Mouse (Mus musculus): ENCODE data around the gene Clip1. TPM values are rescaled to one million over a fixed set of nuclear protein-coding genes. Genes with fewer than 3 reads are reported as not detected.

Gene Clip1
- polyA plus RNA-seq, 1 experiment from 2014 or later, result 84.5 TPM

GRCm38 (mm10) chr5:123573362-123573761 lies 111.1 kb downstream of the Clip1 start:
- Histone ChIP-seq H3K4me3 (peak overlapping the region; percentile 94), H3K4me2 (replicated peaks) (peak overlapping the region; percentile 41), H3K9me3 (no peaks in the 10 kb centered on the region), H3K9ac (replicated peaks) (no peak overlapping the region), H3K27me3 (no peaks in the 10 kb centered on the region), H3K36me3 (peaks cover 24% of the 10 kb centered on the region), H3K27ac (replicated peaks) (no peak overlapping the region), H3K4me1 (peaks cover 12% of the 10 kb centered on the region)
- WGBS, result 64% methylated on average over 8 of the region's 8 CpGs
- ATAC-seq (replicated peaks), result peak; percentile 21; the same call in 1 of the 2 replicates

GRCm38 (mm10) chr5:123572357-123573186 lies 111.8 kb downstream of the Clip1 start, which contains the start of gene Vps33a:
Vps33a (minus strand) TSS chr5:123573038.
- H3K27me3 ChIP-seq, result no peaks in the 10 kb centered on the region
- under 1% methylated on average over 54 of the region's 54 CpGs for WGBS
- peak within 1 kb of the TSS; percentile 71 for H3K4me2 ChIP-seq (replicated peaks)
- peak within 1 kb of the TSS; percentile 82 for H3K9ac ChIP-seq (replicated peaks)
- H3K4me1 ChIP-seq, result peaks cover 12% of the 10 kb centered on the region
- peaks cover 21% of the 10 kb centered on the region for H3K36me3 ChIP-seq
- H3K4me3 ChIP-seq, result peak within 1 kb of the TSS; percentile 94
- ATAC-seq (replicated peaks), result peak; percentile 94
- peak within 1 kb of the TSS; percentile 80 for H3K27ac ChIP-seq (replicated peaks)
- H3K9me3 ChIP-seq, result no peaks in the 10 kb centered on the region

- H3K9me3 ChIP-seq, result no peaks in the 10 kb centered on the region
- no peaks in the 10 kb centered on the region for H3K4me1 ChIP-seq
- H3K4me3 ChIP-seq, result no peak overlapping the region
- ATAC-seq (replicated peaks), result no peak
- 92% methylated on average over 11 of the region's 11 CpGs for WGBS
- no peak overlapping the region for H3K9ac ChIP-seq (replicated peaks)
- H3K36me3 ChIP-seq, result peaks cover 88% of the 10 kb centered on the region
- no peaks in the 10 kb centered on the region for H3K27me3 ChIP-seq
- H3K27ac ChIP-seq (replicated peaks), result no peak overlapping the region
- H3K4me2 ChIP-seq (replicated peaks), result no peak overlapping the region
Measured at GRCm38 (mm10) chr5:123561128-123561527, 123.3 kb downstream of the Clip1 start.

GRCm38 (mm10) chr5:123559588-123559987 lies 124.8 kb downstream of the Clip1 start:
- no peak overlapping the region for H3K4me3 ChIP-seq
- no peak for ATAC-seq (replicated peaks)
- H3K9me3 ChIP-seq, result no peaks in the 10 kb centered on the region
- no peak overlapping the region for H3K9ac ChIP-seq (replicated peaks)
- H3K27ac ChIP-seq (replicated peaks), result no peak overlapping the region
- H3K36me3 ChIP-seq, result peaks cover 81% of the 10 kb centered on the region
- 95% methylated on average over 8 of the region's 8 CpGs for WGBS
- H3K4me1 ChIP-seq, result no peaks in the 10 kb centered on the region
- H3K27me3 ChIP-seq, result no peaks in the 10 kb centered on the region
- H3K4me2 ChIP-seq (replicated peaks), result no peak overlapping the region

GRCm38 (mm10) chr5:123556451-123556850 lies 128.0 kb downstream of the Clip1 start:
- WGBS, result 63% methylated on average over 2 of the region's 2 CpGs
- Histone ChIP-seq H3K27me3 (no peaks in the 10 kb centered on the region), H3K4me2 (replicated peaks) (no peak overlapping the region), H3K9ac (replicated peaks) (no peak overlapping the region), H3K4me1 (no peaks in the 10 kb centered on the region), H3K4me3 (no peak overlapping the region), H3K36me3 (peaks cover 50% of the 10 kb centered on the region), H3K27ac (replicated peaks) (no peak overlapping the region), H3K9me3 (no peaks in the 10 kb centered on the region)
- ATAC-seq (replicated peaks), result no peak

GRCm38 (mm10) chr5:123555693-123556092 lies 128.7 kb downstream of the Clip1 start:
- Histone ChIP-seq H3K27ac (replicated peaks) (no peak overlapping the region), H3K4me1 (no peaks in the 10 kb centered on the region), H3K36me3 (peaks cover 45% of the 10 kb centered on the region), H3K9ac (replicated peaks) (no peak overlapping the region), H3K4me3 (no peak overlapping the region), H3K27me3 (no peaks in the 10 kb centered on the region), H3K9me3 (no peaks in the 10 kb centered on the region), H3K4me2 (replicated peaks) (no peak overlapping the region)
- WGBS, result 91% methylated on average over 7 of the region's 7 CpGs
- no peak for ATAC-seq (replicated peaks)

- Histone ChIP-seq H3K4me1 (no peaks in the 10 kb centered on the region), H3K9ac (replicated peaks) (no peak overlapping the region), H3K27me3 (no peaks in the 10 kb centered on the region), H3K36me3 (peaks cover 84% of the 10 kb centered on the region), H3K4me3 (no peak overlapping the region), H3K4me2 (replicated peaks) (no peak overlapping the region), H3K27ac (replicated peaks) (no peak overlapping the region), H3K9me3 (no peaks in the 10 kb centered on the region)
- no peak for ATAC-seq (replicated peaks)
- WGBS, result 94% methylated on average over 10 of the region's 10 CpGs
Measured at GRCm38 (mm10) chr5:123533801-123534200, 150.6 kb downstream of the Clip1 start.

GRCm38 (mm10) chr5:123530056-123530455 lies 154.4 kb downstream of the Clip1 start:
- WGBS, result 86% methylated on average over 8 of the region's 8 CpGs
- Histone ChIP-seq H3K4me3 (no peak overlapping the region), H3K4me1 (no peaks in the 10 kb centered on the region), H3K9ac (replicated peaks) (no peak overlapping the region), H3K36me3 (peaks cover 69% of the 10 kb centered on the region), H3K27ac (replicated peaks) (no peak overlapping the region), H3K4me2 (replicated peaks) (no peak overlapping the region), H3K9me3 (no peaks in the 10 kb centered on the region), H3K27me3 (no peaks in the 10 kb centered on the region)
- no peak for ATAC-seq (replicated peaks)

GRCm38 (mm10) chr5:123528641-123529040 lies 155.8 kb downstream of the Clip1 start:
- Histone ChIP-seq H3K4me1 (peaks cover 6% of the 10 kb centered on the region), H3K9me3 (no peaks in the 10 kb centered on the region)
- no peak for ATAC-seq (replicated peaks)

More at GRCm38 (mm10) chr5:123528641-123529040, 155.8 kb downstream of the Clip1 start:
- H3K27me3 ChIP-seq, result no peaks in the 10 kb centered on the region
- no peak overlapping the region for H3K27ac ChIP-seq (replicated peaks)
- no peak overlapping the region for H3K4me3 ChIP-seq
- H3K9ac ChIP-seq (replicated peaks), result no peak overlapping the region
- no peak overlapping the region for H3K4me2 ChIP-seq (replicated peaks)
- peaks cover 55% of the 10 kb centered on the region for H3K36me3 ChIP-seq
- WGBS, result 81% methylated on average over 7 of the region's 7 CpGs

Other genes with a start within 250 kb of the Clip1 start
- 0.36 and 0.83 TPM in 2 replicates for gene Lrrc43, start 195.3 kb downstream of the Clip1 start, polyA plus RNA-seq (2015; fragmentation: Nextera tagmentation; extraction: Ambion mirVana)
- gene Il31, start 195.1 kb downstream of the Clip1 start, polyA plus RNA-seq (2015; fragmentation: Nextera tagmentation; extraction: Ambion mirVana), result not detected in 2 replicates
- 0.87 and 1.7 TPM in 2 replicates for gene B3gnt4, start 174.2 kb downstream of the Clip1 start, polyA plus RNA-seq (2015; fragmentation: Nextera tagmentation; extraction: Ambion mirVana)
- gene Diablo, start 160.4 kb downstream of the Clip1 start, polyA plus RNA-seq (2015; fragmentation: Nextera tagmentation; extraction: Ambion mirVana), result 113 and 119 TPM in 2 replicates
- gene Gm49027, start 159.1 kb downstream of the Clip1 start, polyA plus RNA-seq (2015; fragmentation: Nextera tagmentation; extraction: Ambion mirVana), result 3.8 and 4.0 TPM in 2 replicates
- 41.2 and 42.3 TPM in 2 replicates for gene Vps33a, start 111.6 kb downstream of the Clip1 start, polyA plus RNA-seq (2015; fragmentation: Nextera tagmentation; extraction: Ambion mirVana)
- gene Zcchc8, start 36.5 kb upstream of the Clip1 start, polyA plus RNA-seq (2015; fragmentation: Nextera tagmentation; extraction: Ambion mirVana), result 83.7 and 87.8 TPM in 2 replicates
- gene Rsrc2, start 64.8 kb upstream of the Clip1 start, polyA plus RNA-seq (2015; fragmentation: Nextera tagmentation; extraction: Ambion mirVana), result 147 and 151 TPM in 2 replicates
- 12.7 and 14.6 TPM in 2 replicates for gene Kntc1, start 65.1 kb upstream of the Clip1 start, polyA plus RNA-seq (2015; fragmentation: Nextera tagmentation; extraction: Ambion mirVana)
- gene Hcar2, start 180.9 kb upstream of the Clip1 start, polyA plus RNA-seq (2015; fragmentation: Nextera tagmentation; extraction: Ambion mirVana), result not detected in 2 replicates
- 0.24 and 0.29 TPM in 2 replicates for gene Hcar1, start 195.4 kb upstream of the Clip1 start, polyA plus RNA-seq (2015; fragmentation: Nextera tagmentation; extraction: Ambion mirVana)
- 143 and 146 TPM in 2 replicates for gene Denr, start 222.6 kb upstream of the Clip1 start, polyA plus RNA-seq (2015; fragmentation: Nextera tagmentation; extraction: Ambion mirVana)
- 1.8 and 3.7 TPM in 2 replicates for gene Gm43518, start 242.8 kb upstream of the Clip1 start, polyA plus RNA-seq (2015; fragmentation: Nextera tagmentation; extraction: Ambion mirVana)
- 3.5 and 5.8 TPM in 2 replicates for gene Ccdc62, start 246.1 kb upstream of the Clip1 start, polyA plus RNA-seq (2015; fragmentation: Nextera tagmentation; extraction: Ambion mirVana)